Mouse (Mus musculus): ENCODE measurements around the gene Clec1a.

The Clec1a gene

GRCm38 (mm10) chr6:129405999-129406398 lies 45.8 kb downstream of the Clec1a start:
- DNase-seq (ENCODE audit: low spot score): no peak

- no peak for DNase-seq (ENCODE audit: low spot score)
Measured at GRCm38 (mm10) chr6:129403391-129403790, 48.4 kb downstream of the Clec1a start.

GRCm38 (mm10) chr6:129402404-129402803 lies 49.4 kb downstream of the Clec1a start:
- DNase-seq (ENCODE audit: low spot score): no peak

GRCm38 (mm10) chr6:129399945-129400344 lies 51.9 kb downstream of the Clec1a start:
- no peak for DNase-seq (ENCODE audit: low spot score)

GRCm38 (mm10) chr6:129396997-129397396 lies 54.8 kb downstream of the Clec1a start, which contains the start of gene Clec1b:
Gene Clec1b (plus strand): TSS chr6:129397297.
- no peak for DNase-seq (ENCODE audit: low spot score)

DNA sequence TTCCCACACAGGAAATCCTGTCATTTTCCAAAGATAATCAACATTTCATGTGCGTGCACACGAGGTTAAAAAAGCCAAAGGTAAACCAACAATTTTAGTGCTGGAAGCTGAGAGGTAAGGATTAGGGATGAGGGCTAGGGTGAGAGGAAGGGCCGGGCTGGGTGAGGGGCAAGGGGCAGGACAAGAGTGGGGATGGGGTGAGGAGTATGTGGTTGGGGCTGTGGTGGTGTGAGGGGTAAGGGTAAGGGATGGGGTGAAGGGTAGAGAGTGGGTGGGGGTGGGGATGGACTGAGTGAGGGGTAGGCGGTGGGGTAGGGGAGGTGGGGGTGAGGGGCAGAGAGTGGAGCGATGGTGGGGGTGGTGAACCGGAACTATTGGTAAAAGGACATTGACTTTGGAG lies 58.1 kb downstream of the Clec1a start:
- no peak for DNase-seq (ENCODE audit: low spot score)

- DNase-seq (ENCODE audit: low spot score): no peak
Measured at GRCm38 (mm10) chr6:129393087-129393720, 58.6 kb downstream of the Clec1a start.

DNA sequence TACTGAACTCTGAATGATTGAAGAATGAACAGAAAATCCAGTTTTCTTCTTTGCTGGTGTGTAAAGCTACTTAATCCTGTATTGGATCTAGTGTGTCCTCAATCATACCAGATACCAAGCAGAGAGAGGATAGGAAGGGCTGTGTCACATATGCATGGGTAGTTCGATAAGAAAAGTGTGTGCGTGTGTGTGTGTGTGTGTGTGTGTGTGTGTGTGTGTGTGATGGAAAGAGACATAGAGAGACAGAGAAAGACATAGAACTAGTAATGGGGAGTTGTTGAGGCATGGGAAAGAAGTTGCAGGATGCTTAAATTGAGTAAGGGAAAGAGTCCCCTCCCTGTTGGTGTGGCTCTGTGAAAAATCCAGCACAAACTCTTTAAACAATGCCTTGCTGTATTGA lies 66.0 kb downstream of the Clec1a start, which contains the start of gene Clec12b:
Clec12b (minus strand) TSS at position 101 of the 400 bp plus-strand sequence.
- DNase-seq (ENCODE audit: low spot score): no peak

GRCm38 (mm10) chr6:129385000-129385399 lies 66.8 kb downstream of the Clec1a start:
- DNase-seq (ENCODE audit: low spot score): no peak

GRCm38 (mm10) chr6:129383466-129383865 lies 68.3 kb downstream of the Clec1a start:
- DNase-seq (ENCODE audit: low spot score): no peak

GRCm38 (mm10) chr6:129381736-129382135 lies 70.1 kb downstream of the Clec1a start:
- DNase-seq (ENCODE audit: low spot score): no peak

GRCm38 (mm10) chr6:129380454-129380853 lies 71.3 kb downstream of the Clec1a start:
- no peak for DNase-seq (ENCODE audit: low spot score)

DNA sequence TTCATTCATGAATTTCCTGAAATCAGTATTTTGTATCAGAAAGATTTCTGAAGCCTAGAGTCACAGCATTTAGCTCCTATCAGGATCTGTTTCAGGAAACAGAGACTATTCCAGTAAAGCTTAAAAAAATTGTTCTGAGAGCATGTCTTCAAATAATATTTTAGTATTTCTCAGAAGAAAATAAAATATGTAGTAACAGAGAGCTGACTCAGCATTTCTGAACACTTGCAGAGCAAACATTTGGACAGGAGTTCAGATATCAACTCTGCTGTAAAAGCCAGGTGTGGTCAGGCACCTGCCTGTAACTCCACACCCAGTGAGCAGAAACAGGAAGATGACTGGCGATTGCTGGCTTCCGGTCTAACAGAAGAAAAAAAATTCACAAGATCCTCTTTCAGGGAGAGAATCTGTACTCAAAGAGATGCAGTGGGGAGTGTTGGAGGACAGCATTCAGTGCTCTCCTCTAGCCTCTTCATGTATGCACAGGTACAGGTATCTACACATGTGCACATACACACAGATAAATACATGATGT lies 76.8 kb downstream of the Clec1a start:
- DNase-seq (ENCODE audit: low spot score): no peak
